Mouse (Mus musculus) lung, adult 2 months (tissue): ENCODE data around the gene Plbd1.

Source experiments
- CTCF ChIP-seq: fragments of 200-500 bp; IDR thresholded peaks from 2 replicates; pipeline ENCODE4 v1.5.1; 2011; ENCODE audit warnings: mild to moderate bottlenecking, low read length, control low read depth; ENCODE audit not compliant: insufficient read depth
- POLR2A ChIP-seq: fragments of 200-500 bp; IDR thresholded peaks from 2 replicates; pipeline ENCODE4 v1.6.1; 2011; ENCODE audit warnings: low read depth, mild to moderate bottlenecking, control low read depth, low read length, borderline replicate concordance; ENCODE audit errors: extremely low read depth

DNA sequence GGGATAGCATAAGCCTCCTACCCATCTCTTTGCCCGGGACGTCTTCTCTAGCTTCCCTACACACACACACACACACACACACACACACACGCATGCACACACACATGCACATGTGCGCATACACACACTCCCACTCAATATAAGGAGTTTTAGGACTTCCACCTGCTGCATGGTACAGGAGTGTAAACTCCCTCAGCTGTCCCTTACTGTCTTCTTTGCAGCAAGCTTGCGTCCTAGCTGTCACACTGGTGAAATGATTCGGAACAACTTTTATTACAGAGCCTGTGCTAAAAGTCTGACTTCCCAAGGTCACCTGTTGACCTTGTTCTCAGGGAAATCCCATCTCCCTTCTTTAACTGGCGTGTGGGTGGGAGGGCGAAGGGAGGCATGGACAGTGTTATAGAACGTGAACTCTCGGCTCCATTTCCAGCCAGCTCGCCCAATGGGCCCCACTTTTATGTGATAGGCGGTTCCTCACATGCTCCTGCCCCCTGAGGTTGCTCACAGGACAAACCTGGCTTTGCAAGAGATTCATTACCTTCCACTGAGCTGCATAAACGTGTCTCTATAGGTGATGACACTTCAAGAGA is 29.7 kb downstream of the Plbd1 start:
- TF ChIP-seq POLR2A, result no peak
- no peak for TF ChIP-seq CTCF
